Mouse (Mus musculus): ENCODE data around the gene Cox15. TPM values are rescaled to one million over a fixed set of nuclear protein-coding genes. Genes with fewer than 3 reads are reported as not detected.

Gene Cox15
- polyA plus RNA-seq, 1 experiment from 2014 or later: 11.5 TPM

DNA sequence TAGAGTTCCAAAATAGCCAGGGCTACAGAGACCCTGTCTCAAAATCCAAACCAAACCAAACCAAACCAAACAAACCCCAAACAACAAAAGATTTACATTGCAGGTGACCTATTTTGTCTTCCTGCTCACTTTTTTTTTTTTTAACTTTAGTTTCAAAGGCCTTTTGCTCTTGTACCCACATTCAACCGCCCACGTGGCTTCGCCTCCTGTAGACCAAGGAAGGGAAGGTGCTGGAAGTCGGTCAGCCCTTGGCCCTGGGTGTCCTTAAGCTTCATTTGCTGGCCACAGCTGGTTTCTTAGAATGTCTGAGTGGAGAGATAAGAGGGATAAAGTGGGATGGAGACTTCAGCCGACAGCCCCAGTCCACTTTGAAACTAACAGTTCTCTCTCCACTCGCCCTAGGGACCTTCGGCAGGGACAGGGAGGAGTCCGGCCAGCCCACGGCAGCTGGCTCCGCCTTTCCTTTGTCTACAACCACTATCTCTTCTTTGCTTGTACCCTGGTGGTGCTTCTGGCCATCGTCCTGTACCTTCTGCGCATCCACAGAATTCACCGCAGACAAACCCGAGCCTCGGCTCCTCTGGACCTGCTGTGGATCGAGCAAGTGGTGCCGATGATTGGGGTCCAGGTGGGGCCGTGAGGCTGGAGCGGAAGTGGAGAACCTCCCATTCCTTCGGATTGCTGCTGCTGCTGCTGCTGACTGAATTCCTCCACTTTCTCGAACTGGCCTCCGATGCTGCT, 23.3 kb downstream of the Cox15 start:
- ATAC-seq (replicated peaks; ENCODE audit: insufficient number of reproducible peaks, insufficient read depth, low FRiP score, low read depth): no peak
- Histone ChIP-seq H3K27ac (no peak overlapping the region), H3K36me3 (peaks cover 22% of the 10 kb centered on the region), H3K4me3 (peak overlapping the region; percentile 46), H3K4me1 (replicated peaks) (0 out of 2 replicates have a peak, but pooled peaks cover 4% of the 10 kb centered on the region), H3K9me3 (replicated peaks) (no peaks in the 10 kb centered on the region), H3K9ac (peak overlapping the region; percentile 44), H3K4me2 (peak overlapping the region; percentile 66), H3K27me3 (no peaks in the 10 kb centered on the region)
- 42% methylated on average over 22 of the region's 22 CpGs for WGBS

GRCm38 (mm10) chr19:43726510-43727146, 26.2 kb downstream of the Cox15 start:
- H3K4me1 ChIP-seq (replicated peaks): 0 out of 2 replicates have a peak, but pooled peaks cover 4% of the 10 kb centered on the region
- ATAC-seq (replicated peaks; ENCODE audit: insufficient number of reproducible peaks, insufficient read depth, low FRiP score, low read depth): no peak
- 91% methylated on average over 15 of the region's 15 CpGs for WGBS
- H3K27me3 ChIP-seq: peaks cover 4% of the 10 kb centered on the region; the same call in 1 of the 2 replicates
- H3K4me3 ChIP-seq: no peak overlapping the region
- no peak overlapping the region for H3K9ac ChIP-seq
- H3K4me2 ChIP-seq: no peak overlapping the region
- peaks cover 23% of the 10 kb centered on the region for H3K36me3 ChIP-seq
- H3K27ac ChIP-seq: no peak overlapping the region
- no peaks in the 10 kb centered on the region for H3K9me3 ChIP-seq (replicated peaks)

DNA sequence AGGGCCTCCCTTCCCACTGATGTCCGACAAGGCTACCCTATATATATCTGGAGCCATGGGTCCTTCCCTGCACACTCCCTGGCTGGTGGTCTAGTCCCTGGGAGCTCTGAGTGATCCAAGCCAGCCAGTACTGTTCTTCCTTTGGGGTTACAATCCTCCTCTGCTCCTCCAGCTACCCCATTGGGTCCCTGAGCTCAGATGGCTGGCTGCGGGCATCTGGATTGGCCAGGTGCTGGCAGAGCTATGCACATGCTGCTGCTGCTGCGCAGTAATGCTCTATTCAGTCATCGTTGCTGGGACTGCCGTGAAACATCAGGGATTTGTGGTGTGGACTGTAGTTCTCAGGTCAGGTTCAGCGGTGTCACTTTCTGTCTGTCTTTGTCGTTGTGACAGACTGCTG, 28.0 kb downstream of the Cox15 start:
- Histone ChIP-seq H3K4me2 (no peak overlapping the region), H3K4me3 (no peak overlapping the region), H3K9me3 (replicated peaks) (no peaks in the 10 kb centered on the region), H3K36me3 (peaks cover 30% of the 10 kb centered on the region), H3K9ac (no peak overlapping the region), H3K27ac (no peak overlapping the region), H3K27me3 (peaks cover 11% of the 10 kb centered on the region), H3K4me1 (replicated peaks) (0 out of 2 replicates have a peak, but pooled peaks cover 4% of the 10 kb centered on the region)
- no peak for ATAC-seq (replicated peaks; ENCODE audit: insufficient number of reproducible peaks, insufficient read depth, low FRiP score, low read depth)
- 85% methylated on average over 7 of the region's 7 CpGs for WGBS

DNA sequence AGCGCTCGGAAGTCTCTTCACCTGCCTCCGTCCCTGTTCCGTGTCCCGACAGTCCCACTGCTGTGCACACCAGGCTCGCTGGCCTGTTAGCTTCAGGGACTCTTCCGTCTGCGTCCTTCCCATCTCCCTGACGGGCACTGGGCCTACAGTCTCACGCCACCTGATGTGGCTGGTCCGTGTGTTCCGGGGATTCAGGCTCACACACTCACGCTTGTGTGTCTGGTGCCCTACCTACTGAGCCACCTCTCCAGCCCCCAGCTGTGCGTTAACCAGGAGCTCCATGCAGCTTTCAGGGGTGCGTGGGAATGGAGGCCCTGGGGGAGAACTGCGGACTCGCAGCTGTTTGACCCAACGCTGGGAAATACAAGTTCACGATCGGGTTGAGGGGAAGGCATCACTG, 28.6 kb downstream of the Cox15 start:
- Histone ChIP-seq H3K4me3 (no peak overlapping the region), H3K27me3 (peaks cover 11% of the 10 kb centered on the region), H3K36me3 (peaks cover 30% of the 10 kb centered on the region), H3K27ac (no peak overlapping the region), H3K4me2 (no peak overlapping the region), H3K4me1 (replicated peaks) (no peaks in the 10 kb centered on the region), H3K9ac (no peak overlapping the region), H3K9me3 (replicated peaks) (no peaks in the 10 kb centered on the region)
- ATAC-seq (replicated peaks; ENCODE audit: insufficient number of reproducible peaks, insufficient read depth, low FRiP score, low read depth): no peak
- 91% methylated on average over 20 of the region's 20 CpGs for WGBS

GRCm38 (mm10) chr19:43723501-43723900, 29.3 kb downstream of the Cox15 start:
- H3K4me3 ChIP-seq: no peak overlapping the region
- H3K9me3 ChIP-seq (replicated peaks): no peaks in the 10 kb centered on the region
- H3K36me3 ChIP-seq: peaks cover 33% of the 10 kb centered on the region
- ATAC-seq (replicated peaks; ENCODE audit: insufficient number of reproducible peaks, insufficient read depth, low FRiP score, low read depth): no peak
- H3K4me2 ChIP-seq: no peak overlapping the region
- WGBS: 89% methylated on average over 10 of the region's 10 CpGs
- no peak overlapping the region for H3K9ac ChIP-seq
- H3K27me3 ChIP-seq: peaks cover 14% of the 10 kb centered on the region
- no peaks in the 10 kb centered on the region for H3K4me1 ChIP-seq (replicated peaks)
- H3K27ac ChIP-seq: no peak overlapping the region

- ATAC-seq (replicated peaks; ENCODE audit: insufficient number of reproducible peaks, insufficient read depth, low FRiP score, low read depth): no peak
- peaks cover 34% of the 10 kb centered on the region for H3K36me3 ChIP-seq
- 85% methylated on average over 8 of the region's 8 CpGs for WGBS
- H3K27me3 ChIP-seq: peaks cover 19% of the 10 kb centered on the region
- H3K4me3 ChIP-seq: no peak overlapping the region
- H3K4me2 ChIP-seq: no peak overlapping the region
- H3K9me3 ChIP-seq (replicated peaks): no peaks in the 10 kb centered on the region
- no peaks in the 10 kb centered on the region for H3K4me1 ChIP-seq (replicated peaks)
- H3K27ac ChIP-seq: no peak overlapping the region
- H3K9ac ChIP-seq: no peak overlapping the region
Observed at GRCm38 (mm10) chr19:43722891-43723290, 29.9 kb downstream of the Cox15 start.

DNA sequence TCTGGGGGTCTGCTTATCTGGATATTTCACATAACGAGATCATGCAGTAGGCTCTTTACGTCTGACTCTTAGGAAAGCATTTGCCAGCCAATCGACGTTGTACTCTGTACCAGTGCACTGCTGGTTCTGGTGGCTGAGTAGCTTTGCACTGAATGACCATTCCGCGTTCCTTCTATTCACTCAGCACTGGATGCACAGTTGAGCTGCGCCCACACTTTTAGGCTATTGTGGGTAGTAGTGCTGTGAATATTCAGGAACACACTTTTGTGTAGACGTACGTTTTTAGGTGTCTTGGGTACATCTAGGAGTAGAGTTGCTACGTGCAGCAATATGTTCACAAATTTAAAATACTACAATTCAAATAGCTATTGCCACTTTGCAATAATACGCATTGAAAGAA, 32.7 kb downstream of the Cox15 start:
- H3K36me3 ChIP-seq: peaks cover 16% of the 10 kb centered on the region; the same call in 1 of the 2 replicates

DNA sequence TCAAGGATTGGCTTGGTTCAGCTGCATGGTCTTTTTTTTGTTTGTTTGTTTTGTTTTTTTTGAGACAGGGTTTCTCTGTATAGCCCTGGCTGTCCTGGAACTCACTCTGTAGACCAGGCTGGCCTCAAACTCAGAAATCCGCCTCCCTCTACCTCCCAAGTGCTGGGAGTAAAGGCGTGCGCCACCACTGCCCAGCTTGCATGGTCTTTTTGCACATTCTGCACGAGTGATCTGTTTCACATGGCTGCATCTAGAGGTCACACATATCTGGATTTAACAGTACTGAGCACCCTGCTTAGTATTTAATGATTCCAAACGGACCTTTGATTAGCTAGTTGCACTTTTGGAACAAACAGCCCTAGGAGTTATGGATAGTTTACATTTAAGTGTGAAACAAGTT, 40.8 kb downstream of the Cox15 start:
- Histone ChIP-seq H3K27me3 (peaks cover 12% of the 10 kb centered on the region), H3K4me1 (replicated peaks) (no peaks in the 10 kb centered on the region), H3K27ac (no peak overlapping the region), H3K9me3 (replicated peaks) (no peaks in the 10 kb centered on the region), H3K4me2 (no peak overlapping the region), H3K4me3 (no peak overlapping the region), H3K36me3 (peaks cover 11% of the 10 kb centered on the region; the same call in 1 of the 2 replicates), H3K9ac (no peak overlapping the region)
- ATAC-seq (replicated peaks; ENCODE audit: insufficient number of reproducible peaks, insufficient read depth, low FRiP score, low read depth): no peak
- WGBS: 79% methylated on average over 5 of the region's 5 CpGs

More for the DNA sequence above, 32.7 kb downstream of the Cox15 start:
- Histone ChIP-seq H3K9me3 (replicated peaks) (no peaks in the 10 kb centered on the region), H3K4me2 (no peak overlapping the region), H3K4me1 (replicated peaks) (no peaks in the 10 kb centered on the region), H3K27ac (no peak overlapping the region), H3K9ac (no peak overlapping the region), H3K4me3 (no peak overlapping the region), H3K27me3 (peaks cover 19% of the 10 kb centered on the region)
- ATAC-seq (replicated peaks; ENCODE audit: insufficient number of reproducible peaks, insufficient read depth, low FRiP score, low read depth): no peak
- WGBS: 86% methylated on average over 11 of the region's 11 CpGs

- Histone ChIP-seq H3K9me3 (replicated peaks) (no peaks in the 10 kb centered on the region), H3K4me1 (replicated peaks) (no peaks in the 10 kb centered on the region), H3K27ac (no peak overlapping the region; the same call in 1 of the 2 replicates), H3K27me3 (peaks cover 12% of the 10 kb centered on the region), H3K4me3 (no peak overlapping the region), H3K4me2 (no peak overlapping the region), H3K36me3 (peaks cover 13% of the 10 kb centered on the region; the same call in 1 of the 2 replicates), H3K9ac (no peak overlapping the region)
- ATAC-seq (replicated peaks; ENCODE audit: insufficient number of reproducible peaks, insufficient read depth, low FRiP score, low read depth): no peak
- 60% methylated on average over 22 of the region's 22 CpGs for WGBS
Observed at GRCm38 (mm10) chr19:43711159-43711916, 41.5 kb downstream of the Cox15 start.

- no peak overlapping the region for H3K4me2 ChIP-seq
- no peak overlapping the region for H3K4me3 ChIP-seq
- no peaks in the 10 kb centered on the region for H3K4me1 ChIP-seq (replicated peaks)
- no peaks in the 10 kb centered on the region for H3K9me3 ChIP-seq (replicated peaks)
- H3K36me3 ChIP-seq: peaks cover 30% of the 10 kb centered on the region
- 87% methylated on average over 8 of the region's 8 CpGs for WGBS
- no peak overlapping the region for H3K9ac ChIP-seq
- H3K27ac ChIP-seq: no peak overlapping the region
- peaks cover 7% of the 10 kb centered on the region for H3K27me3 ChIP-seq
- ATAC-seq (replicated peaks; ENCODE audit: insufficient number of reproducible peaks, insufficient read depth, low FRiP score, low read depth): no peak
Observed at GRCm38 (mm10) chr19:43709317-43709716, 43.5 kb downstream of the Cox15 start.

DNA sequence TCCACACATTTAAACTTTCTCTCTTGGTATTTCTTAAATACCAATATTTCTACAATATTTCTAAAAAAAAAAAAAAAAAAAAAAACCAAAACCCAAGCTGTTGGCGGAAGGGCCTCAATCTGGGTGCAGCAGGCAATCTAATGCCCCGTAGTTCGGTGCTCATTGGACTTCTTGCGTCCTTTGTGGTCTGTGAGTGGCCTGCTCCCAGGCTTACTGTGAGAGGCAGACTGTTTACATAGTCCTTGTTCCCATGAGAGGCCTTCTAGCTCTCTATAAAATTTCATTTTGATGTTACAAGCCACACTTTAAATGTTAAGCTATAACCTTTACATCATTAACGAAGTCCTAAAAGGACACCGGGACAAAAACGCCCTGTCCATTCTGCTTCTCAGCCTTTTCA, 44.6 kb downstream of the Cox15 start:
- Histone ChIP-seq H3K27me3 (peaks cover 3% of the 10 kb centered on the region; the same call in 1 of the 2 replicates), H3K4me1 (replicated peaks) (no peaks in the 10 kb centered on the region), H3K4me2 (no peak overlapping the region), H3K27ac (no peak overlapping the region), H3K9me3 (replicated peaks) (no peaks in the 10 kb centered on the region), H3K36me3 (peaks cover 30% of the 10 kb centered on the region), H3K4me3 (no peak overlapping the region), H3K9ac (no peak overlapping the region)
- no peak for ATAC-seq (replicated peaks; ENCODE audit: insufficient number of reproducible peaks, insufficient read depth, low FRiP score, low read depth)
- WGBS: 91% methylated on average over 7 of the region's 7 CpGs

Measured in heart, embryonic 15.5 days (tissue).